ENCODE assay signal across 8 mouse cellular contexts in the genomic region with DNA sequence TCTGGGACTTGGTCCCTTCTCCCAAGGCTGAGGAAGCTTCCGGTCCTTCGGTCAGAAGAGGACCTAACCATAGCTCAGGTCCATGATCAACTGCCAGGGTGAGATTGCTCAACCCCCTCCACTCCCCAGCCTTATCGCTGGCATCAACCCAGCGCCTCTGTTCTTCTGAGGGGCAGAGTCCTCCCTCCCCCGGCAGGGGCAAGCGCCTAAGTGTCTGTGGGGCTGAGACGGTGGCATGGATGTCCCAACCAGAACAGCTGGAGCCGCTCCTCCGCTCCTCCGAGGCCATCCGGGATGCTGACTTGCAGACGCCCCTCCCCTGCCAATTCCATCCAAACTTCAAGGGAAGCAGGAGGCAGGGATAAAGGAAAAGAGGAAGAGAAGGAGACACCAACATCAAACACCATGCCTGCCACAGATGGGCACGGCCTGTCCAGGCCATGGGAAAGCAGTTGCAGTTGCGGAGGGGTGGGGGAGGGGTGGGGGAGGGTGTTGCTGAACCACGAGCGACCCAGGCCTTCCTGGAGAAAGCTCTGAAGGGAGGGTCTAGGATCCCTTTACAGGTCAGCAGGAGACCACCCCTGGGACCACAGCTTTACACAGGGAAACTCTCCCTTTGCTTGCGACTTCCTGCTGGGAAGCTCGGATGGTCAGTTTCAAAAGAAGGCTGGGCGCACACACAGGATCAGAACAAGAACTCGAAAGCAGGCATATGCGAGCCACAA. TPM values are rescaled to one million over a fixed set of nuclear protein-coding genes. Genes with fewer than 3 reads are reported as not detected.
A peak's percentile ranks its signal among the peaks of the same experiment; 100 is the strongest.
DNase-seq lines count a peak whose midpoint lies in the region; ATAC-seq and TF ChIP-seq lines count a peak whose summit lies in the region.

No protein-coding gene starts in this region.

- in situ Hi-C loops in ES-E14 (cut with MboI; ENCODE audit: low sequenced_read_pairs in 2 of 2, unreplicated experiment in 2 of 2) = no loop called here

- no peak for DNase-seq in ES-E14 (ENCODE audit: low read depth, low spot score)
- peak; percentile 66 for DNase-seq in adrenal gland, postnatal 25 days
- no peak for DNase-seq in forebrain, postnatal 0 days
- DNase-seq in kidney, adult 18-20 months = peak; percentile 47
- peak; percentile 90 for DNase-seq in lung, embryonic 14.5 days
- DNase-seq in left cerebral cortex, adult 11 months (ENCODE audit: low spot score) = no peak
- DNase-seq in B cell, adult 2 months = no peak

- H3K9me3 ChIP-seq in ES-E14 (ENCODE audit: control insufficient read depth, insufficient read depth, low read depth, low read length) = no peaks in the 10 kb centered on the region
- H3K9me3 ChIP-seq in forebrain, postnatal 0 days (ENCODE audit: low read length) = no peaks in the 10 kb centered on the region
- H3K9me3 ChIP-seq in lung, embryonic 14.5 days (ENCODE audit: low read depth, low read length) = no peaks in the 10 kb centered on the region

- no peak for TF ChIP-seq CTCF in forebrain, postnatal 0 days (IDR thresholded peaks at IDR 0.05; ENCODE audit: low read depth)
- peak; percentile 15; the same call in 1 of the 2 replicates for TF ChIP-seq CTCF in lung, embryonic 14.5 days (IDR thresholded peaks at IDR 0.05; ENCODE audit: low read depth)
- TF ChIP-seq CTCF in olfactory bulb, adult 2 months (IDR thresholded peaks at IDR 0.05; ENCODE audit: insufficient read depth, low read depth, low read length) = no peak

- 11% methylated on average over 21 of the region's 21 CpGs for WGBS in forebrain, postnatal 0 days
- 7% methylated on average over 21 of the region's 21 CpGs for WGBS in lung, embryonic 14.5 days
- 46% methylated on average over 21 of the region's 21 CpGs for WGBS in olfactory bulb, adult 2 months

- peak overlapping the region; percentile 87; the same call in 1 of the 2 replicates for H3K9ac ChIP-seq in ES-E14 (ENCODE audit: insufficient read depth, low read depth, low read length, poor library complexity, severe bottlenecking)
- H3K9ac ChIP-seq in forebrain, postnatal 0 days = peak overlapping the region; percentile 93
- peak overlapping the region; percentile 93 for H3K9ac ChIP-seq in lung, embryonic 14.5 days

- H3K4me1 ChIP-seq in ES-E14 (ENCODE audit: control insufficient read depth in 2 of 2, insufficient read depth in 2 of 2, low read length in 2 of 2, poor library complexity in 1 of 2) = peaks cover 0 to 34% of the 10 kb centered on the region in 2 experiments; a peak in 3 of 4 replicates
- H3K4me1 ChIP-seq in forebrain, postnatal 0 days (ENCODE audit: insufficient read depth) = peaks cover 21% of the 10 kb centered on the region
- peaks cover 15% of the 10 kb centered on the region for H3K4me1 ChIP-seq in lung, embryonic 14.5 days (ENCODE audit: insufficient read depth)
- H3K4me1 ChIP-seq in olfactory bulb, adult 2 months (ENCODE audit: control insufficient read depth, insufficient read depth, low read length) = peaks cover 37% of the 10 kb centered on the region

- TF ChIP-seq POLR2A in olfactory bulb, adult 2 months (IDR thresholded peaks at IDR 0.05; ENCODE audit: insufficient read depth, low read depth, low read length) = no peak

- H3K27me3 ChIP-seq in forebrain, postnatal 0 days (ENCODE audit: insufficient read depth, low read length) = no peaks in the 10 kb centered on the region
- no peaks in the 10 kb centered on the region for H3K27me3 ChIP-seq in lung, embryonic 14.5 days (ENCODE audit: insufficient read depth, low read length)

- no peak for ATAC-seq in forebrain, postnatal 0 days
- ATAC-seq in lung, embryonic 14.5 days (ENCODE audit: insufficient read depth) = peak; percentile 40

- peak overlapping the region; percentile 90 to 96; a peak in 3 of 4 replicates for H3K4me3 ChIP-seq in ES-E14 (ENCODE audit: insufficient read depth in 1 of 2, low read depth in 1 of 2, low read length in 2 of 2, poor library complexity in 1 of 2, severe bottlenecking in 1 of 2)
- H3K4me3 ChIP-seq in forebrain, postnatal 0 days (ENCODE audit: low read depth, low read length) = peak overlapping the region; percentile 96
- peak overlapping the region; percentile 89 for H3K4me3 ChIP-seq in lung, embryonic 14.5 days (ENCODE audit: low read depth, low read length)
- peak overlapping the region; percentile 70 for H3K4me3 ChIP-seq in olfactory bulb, adult 2 months (ENCODE audit: insufficient read depth, low read depth, low read length)

- no peak overlapping the region for H3K27ac ChIP-seq in ES-E14 (ENCODE audit: insufficient read depth, low read depth, low read length, poor library complexity, severe bottlenecking)
- peak overlapping the region; percentile 94; the same call in 1 of the 2 replicates for H3K27ac ChIP-seq in forebrain, postnatal 0 days (ENCODE audit: low read depth, low read length)
- peak overlapping the region; percentile 98 for H3K27ac ChIP-seq in lung, embryonic 14.5 days (ENCODE audit: low read depth)
- peak overlapping the region; percentile 40; the same call in 1 of the 2 replicates for H3K27ac ChIP-seq in olfactory bulb, adult 2 months (ENCODE audit: insufficient read depth, low read depth, low read length)

- peaks cover 2% of the 10 kb centered on the region; the same call in 1 of the 2 replicates for H3K36me3 ChIP-seq in ES-E14 (ENCODE audit: control insufficient read depth, insufficient read depth, low read length, poor library complexity, severe bottlenecking)
- H3K36me3 ChIP-seq in forebrain, postnatal 0 days (ENCODE audit: insufficient read depth) = peaks cover 10% of the 10 kb centered on the region
- H3K36me3 ChIP-seq in lung, embryonic 14.5 days (ENCODE audit: insufficient read depth) = peaks cover 21% of the 10 kb centered on the region

- H3K4me2 ChIP-seq in forebrain, postnatal 0 days (ENCODE audit: low read depth) = peak overlapping the region; percentile 85
- peak overlapping the region; percentile 91 for H3K4me2 ChIP-seq in lung, embryonic 14.5 days

TF ChIP-seq in ES-E14, 5 proteins besides CTCF, POLR2A, EP300 and RAD21:
- TF ChIP-seq MAFK (IDR thresholded peaks at IDR 0.05; ENCODE audit: insufficient read depth, low read depth, low read length) (no peak), HCFC1 (IDR thresholded peaks at IDR 0.05; ENCODE audit: borderline replicate concordance, insufficient read depth, low read length) (no peak), CHD2 (IDR thresholded peaks at IDR 0.05; ENCODE audit: low read depth, low read length) (no peak), ZC3H11A (IDR thresholded peaks at IDR 0.05; ENCODE audit: borderline replicate concordance, low read depth, low read length) (no peak), ZNF384 (IDR thresholded peaks at IDR 0.05; ENCODE audit: low read depth, low read length) (no peak)

RNA-seq across cellular contexts. Expression of a gene that starts 2.7 kb away (rescaled TPM):
- 17.8 and 20.7 TPM in 2 replicates for total RNA-seq in ES-E14 (2012; rRNA removed)
- 114 and 133 TPM in 2 replicates for total RNA-seq in adrenal gland, postnatal 25 days (2021)
- 86.6 and 102 TPM in 2 replicates for total RNA-seq in forebrain, postnatal 0 days (2014; rRNA removed)
- 75.4 and 81.0 TPM in 2 replicates for polyA plus RNA-seq in forebrain, postnatal 0 days (2015; fragmentation: Nextera tagmentation; extraction: Ambion mirVana)
- polyA plus RNA-seq in lung, embryonic 14.5 days (2014; fragmentation: Nextera tagmentation; extraction: Ambion mirVana) = 86.6 and 86.9 TPM in 2 replicates
- polyA plus RNA-seq in olfactory bulb, adult 2 months (2012; ENCODE audit: insufficient read depth, insufficient read length, low replicate concordance, missing spikeins) = not detected in 2 replicates

RNA-seq across cellular contexts. Expression of a gene that starts 39.1 kb away (rescaled TPM):
- total RNA-seq in ES-E14 (2012; rRNA removed) = 19.6 and 35.0 TPM in 2 replicates
- 0.76 TPM in 2 replicates for total RNA-seq in adrenal gland, postnatal 25 days (2021)
- not detected in 2 replicates for total RNA-seq in forebrain, postnatal 0 days (2014; rRNA removed)
- 0.10 and 0.30 TPM in 2 replicates for polyA plus RNA-seq in forebrain, postnatal 0 days (2015; fragmentation: Nextera tagmentation; extraction: Ambion mirVana)
- polyA plus RNA-seq in lung, embryonic 14.5 days (2014; fragmentation: Nextera tagmentation; extraction: Ambion mirVana) = 0.35 and 0.59 TPM in 2 replicates
- not detected in 2 replicates for polyA plus RNA-seq in olfactory bulb, adult 2 months (2012; ENCODE audit: insufficient read depth, insufficient read length, low replicate concordance, missing spikeins)

Comparison
In these comparisons a context has a peak if more than half of its experiments do, and no peak if none do; other contexts are left out.
1. DNase-seq: peak in adrenal gland, postnatal 25 days (single experiment), kidney, adult 18-20 months (single experiment) and lung, embryonic 14.5 days (single experiment); none in ES-E14 (single experiment), forebrain, postnatal 0 days (single experiment), left cerebral cortex, adult 11 months (single experiment) and B cell, adult 2 months (0 of 2).
2. RNA of a gene that starts 39.1 kb away (total RNA-seq): 19.6 to 35.0 TPM in ES-E14; 0.76 TPM in adrenal gland, postnatal 25 days and not detected in forebrain, postnatal 0 days; every median in the first group is over 10 times any median in the second.
3. Peak in every context shown above with its lines, with median percentiles within 50 percentile points of each other: H3K4me3 ChIP-seq and H3K9ac ChIP-seq.